Mouse (Mus musculus) spleen, postnatal 14 days (tissue): ENCODE data around the gene Dennd6b.

Experiments used
- DNase-seq, 2 experiments: peaks; one replicate each; pipeline ENCODE4 v3.0.0; 2021 to 2022; ENCODE audit warnings: low spot score in 2 of 2

Dennd6b gene

DNA sequence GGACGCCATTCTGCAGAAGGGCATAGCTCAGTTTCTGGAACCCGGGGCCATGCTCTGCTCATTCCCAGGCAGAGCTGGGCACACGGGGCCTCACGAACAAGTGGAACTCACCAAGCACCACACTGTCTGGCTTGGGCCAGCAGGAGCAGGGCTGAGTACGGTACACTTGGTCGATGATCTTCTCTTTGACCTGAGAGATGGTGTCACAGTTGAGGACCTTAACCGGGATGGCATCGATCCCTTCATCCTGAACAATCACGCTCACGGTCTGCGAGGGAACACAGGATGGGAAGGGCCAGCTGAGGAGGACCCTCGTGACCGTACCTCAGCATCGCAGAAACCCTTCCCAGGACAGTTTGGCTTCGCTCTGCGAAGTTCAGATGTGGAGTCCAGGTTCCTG, 37.8 kb downstream of the Dennd6b start:
- no peak for DNase-seq

DNA sequence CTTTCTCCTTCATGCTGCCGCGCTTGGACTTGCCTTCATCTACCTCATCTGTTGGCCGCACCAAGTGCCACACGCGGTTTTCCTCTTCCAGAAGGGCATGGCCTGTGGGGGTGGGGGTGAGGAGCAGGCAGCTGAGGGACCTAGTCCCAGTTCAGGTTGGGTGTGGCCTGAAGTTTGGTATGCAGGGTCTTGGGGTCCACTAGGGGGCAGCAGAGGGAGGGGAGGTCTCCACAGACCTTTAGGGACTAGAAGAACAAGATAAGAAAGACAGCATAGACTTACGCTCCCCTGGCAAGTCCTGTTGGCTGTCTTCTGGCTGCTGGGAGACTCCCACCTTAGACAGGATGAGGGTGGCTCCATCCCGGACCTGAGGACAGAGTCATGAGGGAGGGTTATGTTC, 38.3 kb downstream of the Dennd6b start:
- peak; percentile 49 to 70 for DNase-seq

DNA sequence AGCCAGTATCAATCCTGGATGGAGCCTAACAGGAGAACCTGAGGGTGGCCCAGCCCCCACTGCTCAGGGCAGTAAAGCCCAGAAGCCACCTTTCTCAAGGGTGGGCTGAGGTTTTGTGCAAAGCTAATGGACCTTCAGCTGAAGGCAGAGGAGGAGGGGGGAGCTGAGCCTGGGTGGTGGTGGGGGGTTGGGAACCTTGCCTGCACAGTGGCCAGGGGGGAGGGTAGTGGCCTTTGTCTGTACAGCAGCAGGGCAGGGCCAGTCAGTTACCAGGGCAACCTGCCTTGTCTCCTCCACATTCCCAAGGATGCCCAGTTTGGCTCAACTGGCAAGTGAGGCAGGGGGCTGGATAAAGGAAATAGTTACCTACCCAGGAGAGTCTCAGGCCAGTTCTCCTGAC, 44.0 kb downstream of the Dennd6b start:
- no peak for DNase-seq

DNA sequence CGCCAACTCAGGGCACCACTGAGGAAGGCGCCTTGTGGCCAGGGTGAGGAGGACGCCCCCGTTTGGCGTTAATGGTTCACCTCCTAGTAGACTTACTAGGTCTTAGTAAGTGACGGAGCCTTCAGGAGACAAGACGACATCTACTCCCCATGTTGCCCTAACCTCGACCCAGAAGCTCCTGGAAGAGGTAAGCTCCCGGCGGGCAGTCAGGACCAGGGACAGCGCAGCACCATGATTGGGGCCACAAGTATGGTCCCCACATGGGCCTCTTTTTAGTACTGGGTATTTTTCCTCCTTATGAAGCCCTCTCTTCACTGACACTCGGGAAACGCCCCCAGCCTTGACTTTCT, 46.3 kb downstream of the Dennd6b start:
- no peak for DNase-seq

DNA sequence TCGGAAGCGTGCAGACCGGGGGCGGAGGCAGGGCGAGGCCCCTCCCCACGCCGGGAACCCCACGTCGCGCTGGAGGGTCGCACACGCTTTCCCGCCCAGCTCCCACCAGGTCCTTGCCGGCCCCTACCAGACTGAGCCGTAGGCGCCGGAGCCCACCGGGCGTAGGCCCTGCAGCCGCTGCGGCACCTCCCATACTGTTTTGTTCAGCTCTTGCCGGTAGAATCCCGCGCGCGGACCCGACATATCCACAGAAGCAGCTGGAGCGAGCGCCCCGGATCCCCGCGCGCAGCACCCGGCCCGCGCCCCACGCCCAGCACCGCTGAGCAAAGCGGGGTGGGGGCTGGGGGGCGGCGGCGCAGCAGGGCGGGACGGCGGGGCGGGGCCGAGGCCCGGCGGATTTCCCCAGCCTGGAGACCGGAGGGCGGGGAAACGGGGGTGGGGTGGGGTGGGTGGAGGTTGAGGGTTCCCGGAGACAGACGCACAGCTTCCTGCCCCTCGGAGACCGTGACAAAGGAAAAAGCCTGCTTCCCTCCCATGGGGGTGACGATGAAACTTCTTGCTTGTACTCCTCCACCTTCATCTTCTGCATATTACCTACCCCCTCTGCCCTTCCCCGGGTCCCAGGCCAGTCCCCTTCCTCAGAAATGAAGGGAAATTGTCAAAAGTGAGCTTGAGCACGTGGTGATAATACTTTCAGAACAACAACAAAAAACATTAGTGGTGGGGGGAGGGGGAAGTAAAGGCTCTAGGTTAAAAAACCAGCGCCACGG, 46.8 kb downstream of the Dennd6b start, which contains the start of gene Mapk11:
Gene Mapk11, minus strand, starts transcription at position 358 of the 770 bp plus-strand sequence.
- DNase-seq, result no peak

DNA sequence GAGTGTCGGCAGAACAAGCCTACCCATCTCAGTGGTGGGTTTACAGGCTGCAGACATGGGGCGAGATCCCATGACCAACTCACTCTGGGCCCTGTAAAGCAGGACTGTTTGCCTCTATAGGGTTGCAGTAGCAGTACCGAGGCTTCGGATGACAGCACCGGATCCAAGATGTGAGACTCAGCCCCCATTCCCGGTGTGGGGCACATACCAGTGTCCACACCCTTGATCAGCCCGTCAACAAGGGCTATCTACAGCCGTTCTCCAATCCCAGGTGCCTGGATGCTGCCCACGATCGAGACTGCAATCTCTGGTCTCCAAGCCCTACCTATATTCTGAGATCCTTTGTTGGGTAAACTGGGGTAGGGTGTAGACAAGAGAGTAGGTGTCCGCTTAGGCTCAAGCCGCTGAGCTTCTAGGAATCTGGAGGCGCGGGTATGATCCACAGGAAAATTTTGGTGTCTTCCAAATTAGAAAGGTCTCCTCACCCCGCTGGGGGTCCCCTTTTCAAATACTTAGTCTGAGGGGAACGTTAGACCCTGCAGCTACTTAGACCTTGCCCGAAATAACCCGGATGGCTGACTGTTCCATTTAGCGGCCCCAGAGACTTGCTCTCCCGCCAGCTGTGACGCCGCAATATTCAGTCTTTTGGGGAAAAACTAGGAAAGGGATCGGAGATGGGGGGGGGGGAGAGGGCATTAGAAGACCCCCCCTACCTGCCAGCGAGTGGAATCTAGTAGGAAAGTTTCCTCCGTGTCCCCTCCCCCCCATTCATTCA, 47.6 kb downstream of the Dennd6b start:
- DNase-seq, result no peak

DNA sequence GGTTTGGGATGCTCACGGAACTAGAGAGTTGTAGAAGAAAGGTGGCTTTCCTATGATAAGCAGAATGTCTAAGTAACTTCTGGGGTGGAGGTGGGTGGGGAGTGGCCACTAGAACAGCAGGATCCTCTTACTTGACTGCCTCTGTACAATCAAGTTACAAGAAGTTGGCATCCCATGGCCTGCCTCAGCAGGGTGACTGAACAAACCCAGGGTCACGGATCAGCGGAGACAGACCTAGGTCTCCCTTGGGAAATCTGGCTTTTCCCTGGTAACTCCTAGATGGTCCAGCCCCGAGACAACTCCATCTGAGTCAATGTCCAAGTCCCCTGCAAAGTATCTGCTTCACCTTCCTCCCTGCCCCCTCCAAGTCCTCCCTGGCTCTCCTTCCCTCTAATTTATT, 48.4 kb downstream of the Dennd6b start:
- no peak for DNase-seq

DNA sequence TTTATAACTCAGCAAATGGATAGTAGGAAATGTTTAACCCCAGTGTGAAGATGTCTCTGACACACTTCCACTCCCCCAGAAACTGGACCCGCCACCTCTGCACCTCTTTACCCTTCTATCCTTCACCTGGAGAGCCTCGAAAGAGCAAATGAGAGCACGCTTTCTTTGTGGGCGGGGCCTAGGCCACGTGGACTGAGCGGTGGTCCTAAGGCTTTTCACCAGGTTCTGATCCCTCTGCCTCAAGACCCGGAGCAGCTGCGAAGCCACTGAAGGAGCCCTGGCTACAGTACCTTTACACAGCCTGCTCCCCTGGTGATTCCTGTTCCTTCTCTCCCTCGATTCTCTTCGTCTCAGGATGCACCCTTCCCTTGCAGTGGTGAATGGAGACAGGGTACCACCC, 48.8 kb downstream of the Dennd6b start:
- no peak for DNase-seq

DNA sequence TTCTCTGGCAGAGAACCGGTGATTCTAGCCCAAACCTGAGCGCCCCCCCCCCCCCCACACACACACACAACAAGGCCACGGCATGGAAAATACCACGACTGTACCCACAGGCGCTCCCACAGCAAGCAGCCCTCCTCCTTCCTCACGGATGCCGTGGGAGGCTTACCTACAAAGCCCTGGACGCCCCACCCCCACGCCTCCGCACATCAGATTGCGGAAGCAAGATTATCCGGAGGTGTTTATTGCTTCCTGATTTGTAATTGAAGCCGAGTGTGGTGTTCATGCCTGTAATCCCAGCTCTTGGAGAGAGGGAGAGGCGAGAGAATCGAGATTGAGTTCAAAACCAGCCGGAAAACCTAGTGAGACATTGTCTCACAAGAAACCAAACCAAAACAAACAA, 49.3 kb downstream of the Dennd6b start:
- DNase-seq, result no peak

DNA sequence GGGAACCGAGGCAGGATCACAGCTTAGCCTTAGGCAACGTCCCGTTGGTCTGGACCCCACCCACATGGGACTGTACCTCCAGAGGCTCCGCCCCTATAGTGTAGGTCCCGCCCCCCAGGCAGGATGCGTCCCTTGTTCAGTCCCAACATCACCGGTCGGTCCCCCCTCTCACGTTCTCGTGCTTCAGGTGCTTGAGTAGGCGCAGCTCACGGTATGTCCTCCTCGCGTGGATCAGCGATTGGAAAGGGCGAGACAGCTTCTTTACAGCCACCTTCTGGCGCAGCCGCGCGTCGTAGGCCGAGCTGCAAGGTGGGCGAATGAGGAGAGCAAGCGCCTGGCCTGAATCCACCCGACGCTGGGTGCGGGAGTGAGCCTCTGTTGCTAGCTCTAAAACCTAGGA, 49.8 kb downstream of the Dennd6b start:
- peak in 1 of 2 experiments; percentile 44 for DNase-seq

DNA sequence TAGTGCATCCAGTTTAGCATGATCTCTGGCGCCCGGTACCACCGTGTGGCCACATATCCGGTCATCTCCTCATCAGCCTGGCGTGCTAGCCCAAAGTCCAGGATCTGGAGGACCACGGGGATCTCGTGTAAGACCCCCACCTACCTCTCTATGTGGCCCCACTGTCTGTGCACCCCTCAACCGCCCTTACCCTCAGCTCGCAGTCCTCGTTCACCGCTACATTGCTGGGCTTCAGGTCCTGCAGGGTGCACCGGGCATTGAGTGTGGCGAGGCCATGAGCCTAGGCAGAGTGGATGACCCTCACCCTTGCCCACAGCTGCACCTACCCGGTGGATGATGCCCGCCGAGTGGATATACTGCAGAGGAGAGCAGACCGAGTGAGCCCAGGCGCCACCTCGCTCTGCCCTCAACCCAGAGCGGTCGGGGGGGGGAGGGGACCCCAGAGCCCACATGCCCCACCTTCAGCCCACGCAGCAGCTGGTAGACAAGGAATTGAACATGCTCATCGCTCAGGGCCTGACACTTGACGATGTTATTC, 50.4 kb downstream of the Dennd6b start:
- no peak for DNase-seq

DNA sequence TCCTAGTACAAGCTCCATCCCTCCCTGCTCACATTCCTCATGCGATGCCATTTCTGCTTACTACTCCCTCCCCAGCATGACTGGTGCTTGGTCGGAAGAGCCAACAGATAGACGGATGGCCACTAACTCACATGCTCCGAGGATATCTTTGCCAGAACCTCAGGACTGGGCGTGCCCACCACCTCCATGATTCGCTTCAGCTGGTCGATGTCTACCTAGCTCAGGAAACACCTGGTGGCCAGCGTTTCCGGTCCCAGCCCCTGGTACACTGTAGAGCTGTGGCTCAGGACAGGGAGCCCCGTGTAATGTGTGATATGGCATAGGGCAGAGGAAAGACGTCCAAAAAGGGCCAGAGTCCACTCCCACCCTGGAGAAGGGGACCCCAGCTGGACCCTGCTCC, 51.3 kb downstream of the Dennd6b start:
- DNase-seq, result no peak

DNA sequence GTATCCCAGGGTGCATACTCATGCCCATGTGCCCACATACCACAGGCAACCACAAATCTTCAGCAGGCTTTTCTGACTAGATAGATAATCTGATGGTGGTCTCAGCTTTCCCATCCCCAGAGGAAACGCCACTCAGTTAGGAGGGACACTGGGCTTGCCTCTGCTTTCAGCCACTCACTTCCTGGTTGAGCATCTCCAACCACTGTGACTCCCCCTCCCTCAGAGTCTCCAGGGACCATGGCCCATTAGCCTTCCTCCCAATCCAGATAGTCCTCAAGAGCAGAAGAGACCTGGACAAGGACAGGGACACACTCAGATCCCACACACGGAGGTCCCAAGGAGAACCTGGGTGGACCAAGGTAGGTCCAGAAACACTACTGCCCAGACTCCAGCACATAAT, 53.2 kb downstream of the Dennd6b start:
- DNase-seq, result no peak

DNA sequence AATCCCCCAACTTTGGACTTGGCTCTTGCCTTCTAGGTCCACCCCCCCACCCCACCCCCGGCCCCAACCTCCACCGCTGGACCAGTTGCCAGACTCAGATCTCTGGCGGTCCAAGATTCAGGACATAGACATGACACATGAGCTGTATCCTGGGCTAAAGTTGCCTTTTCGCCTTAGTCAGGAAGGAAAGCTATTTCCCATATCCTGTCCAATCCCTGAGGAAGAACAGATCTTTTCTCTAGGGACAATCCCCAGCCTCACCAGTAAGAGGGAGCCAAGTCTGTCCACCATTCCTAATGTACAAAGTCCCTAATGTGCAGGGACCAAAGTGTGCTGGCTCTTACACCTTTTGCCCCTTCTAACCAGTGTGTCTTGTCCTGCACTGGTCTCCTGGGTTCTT, 54.4 kb downstream of the Dennd6b start:
- DNase-seq, result no peak

DNA sequence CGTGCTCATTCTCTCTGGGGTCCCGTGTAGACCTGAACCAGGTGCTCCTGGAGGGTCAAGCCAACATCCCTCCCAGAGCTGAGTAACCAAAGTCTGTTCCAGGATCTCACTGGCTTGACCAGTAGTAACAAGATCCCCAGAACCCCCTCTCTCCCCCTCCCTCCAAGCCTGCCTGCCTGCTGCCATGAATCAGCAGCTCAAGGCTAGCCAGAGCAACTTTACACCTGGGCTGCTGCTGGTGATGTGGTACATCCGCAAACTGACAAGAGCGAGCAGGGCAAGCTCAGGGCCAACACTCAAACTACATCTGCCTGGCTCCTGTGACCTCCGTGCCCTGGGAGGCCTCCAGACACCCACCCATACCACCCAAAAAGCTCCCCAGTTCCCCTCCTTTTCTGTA, 54.9 kb downstream of the Dennd6b start:
- DNase-seq, result no peak

DNA sequence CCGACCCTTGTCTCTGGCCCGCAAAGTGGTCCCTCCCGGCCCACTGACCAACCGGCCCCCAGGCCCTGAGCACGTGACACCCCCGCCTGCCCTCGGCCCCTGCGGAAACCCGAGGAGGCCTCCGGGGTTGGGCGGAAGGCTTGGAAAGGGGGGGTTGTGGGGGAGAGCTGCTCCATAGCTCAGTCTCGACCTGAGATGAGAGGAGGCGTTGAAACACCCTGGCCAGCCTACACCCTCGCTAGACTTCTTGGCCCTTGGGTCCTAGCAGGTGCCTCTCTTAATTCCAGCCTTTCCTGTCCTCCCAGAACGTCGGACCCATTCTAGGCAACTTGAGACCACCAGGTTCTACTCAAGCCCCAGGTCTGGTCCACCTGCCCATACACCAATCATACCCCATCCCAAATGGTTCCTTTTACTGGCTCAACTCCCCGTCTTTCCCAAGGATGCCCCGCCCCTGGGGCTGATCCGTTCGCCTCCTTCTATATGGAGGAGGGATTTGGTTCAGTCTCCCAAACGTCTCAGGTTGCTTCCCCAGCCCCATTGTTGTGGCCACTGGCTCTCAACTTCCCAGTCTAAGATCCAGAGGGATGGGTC, 55.5 kb downstream of the Dennd6b start, which contains the start of gene Mapk12:
Gene Mapk12, minus strand, starts transcription at position 45 of the 594 bp plus-strand sequence.
- no peak for DNase-seq

DNA sequence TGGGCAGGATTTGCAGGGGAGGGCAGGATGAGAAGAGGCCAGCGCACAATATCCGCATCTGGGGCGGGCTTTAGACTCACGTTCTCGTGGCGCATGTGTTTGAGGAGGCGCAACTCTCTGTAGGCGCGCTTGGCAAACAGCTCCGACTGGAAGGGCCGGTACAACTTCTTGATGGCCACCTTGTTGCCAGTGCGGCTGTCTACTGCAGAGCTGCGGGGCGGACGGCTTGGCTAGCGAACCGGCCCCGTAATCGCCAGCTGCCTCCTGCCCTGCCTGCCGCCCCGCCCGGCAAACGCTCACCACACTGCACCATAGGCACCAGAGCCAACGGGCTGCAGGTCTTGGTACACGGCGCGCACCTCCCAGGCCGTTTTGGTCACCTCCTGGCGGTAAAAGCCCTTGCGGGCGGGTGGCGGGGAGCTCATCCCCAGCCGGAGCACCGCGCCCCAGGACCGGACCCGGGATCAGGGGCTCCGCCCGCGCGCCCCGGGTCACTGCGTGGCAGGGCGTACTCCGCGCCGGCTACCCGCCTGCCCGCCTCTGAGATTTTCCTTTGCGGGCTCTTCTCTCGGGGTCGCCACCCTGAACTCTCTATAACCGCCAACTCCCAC, 56.1 kb downstream of the Dennd6b start:
- no peak for DNase-seq

DNA sequence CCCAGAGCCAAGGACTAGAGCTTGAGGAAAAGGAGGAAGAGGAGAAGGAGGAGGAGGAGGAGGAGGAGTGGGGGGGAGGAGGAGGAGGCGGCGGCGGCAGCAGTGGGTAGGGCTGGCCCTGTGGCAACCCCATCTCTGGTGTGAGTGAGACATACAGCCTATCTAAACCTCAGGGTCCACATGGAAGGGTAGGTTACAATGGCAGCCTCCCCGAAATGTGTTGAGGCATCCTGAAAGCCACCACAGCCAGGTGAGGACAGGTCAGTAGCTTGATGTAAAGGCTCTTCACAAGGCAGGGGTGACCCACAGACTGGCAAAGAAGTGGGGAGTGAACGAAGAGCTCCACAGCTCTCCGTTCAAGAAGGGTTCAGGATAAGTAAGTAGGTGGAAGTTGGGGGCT, 57.8 kb downstream of the Dennd6b start:
- no peak for DNase-seq

DNA sequence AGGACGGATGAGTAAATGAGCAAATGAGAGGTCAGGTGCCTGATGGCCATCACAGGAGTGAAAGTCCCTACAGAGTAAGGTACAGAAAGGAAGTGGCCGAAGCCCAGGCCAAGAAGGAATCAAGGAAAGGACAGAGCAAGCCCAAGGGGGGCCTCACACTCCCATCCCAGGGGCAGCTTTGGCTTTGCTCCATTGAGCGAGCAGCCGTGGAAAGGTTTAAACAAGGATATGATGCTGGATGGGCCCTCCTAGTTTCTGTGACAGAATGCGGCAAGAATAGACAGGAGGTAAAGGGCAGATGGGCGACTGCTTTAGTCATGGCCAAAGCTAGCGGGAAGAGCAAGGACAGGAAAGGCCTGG, 58.3 kb downstream of the Dennd6b start:
- DNase-seq, result no peak

DNA sequence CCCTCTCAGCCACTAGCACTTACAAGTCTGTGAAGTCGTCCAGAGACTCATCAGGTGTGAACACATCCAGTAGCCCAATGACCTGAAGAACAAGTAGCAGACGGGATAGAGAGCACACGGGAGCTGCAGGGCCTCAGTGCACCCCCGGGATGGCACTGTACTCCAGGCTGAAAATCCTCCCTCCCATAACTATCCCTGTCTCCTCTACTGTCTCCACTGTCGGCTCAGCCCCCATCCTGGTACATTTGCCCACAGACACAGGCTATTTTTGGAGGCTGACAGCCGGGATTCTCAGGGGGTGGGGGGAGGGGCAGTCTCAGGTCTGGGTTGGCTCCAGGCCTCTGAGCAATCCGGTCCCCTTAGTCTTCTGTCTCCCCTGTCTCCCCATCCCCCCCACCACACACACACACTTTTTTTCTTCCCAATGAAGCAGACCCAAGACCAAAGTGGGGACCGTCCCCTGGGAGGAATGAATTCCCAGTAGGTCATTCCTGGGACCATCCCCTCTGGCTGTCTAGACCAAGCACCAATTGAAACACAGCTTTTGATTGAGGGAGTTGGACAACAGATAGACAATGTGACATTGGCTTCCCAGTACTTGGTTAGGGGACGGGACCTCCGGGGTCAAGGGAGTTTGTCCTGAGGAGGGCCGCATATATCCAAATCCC, 58.8 kb downstream of the Dennd6b start:
- DNase-seq, result no peak

DNA sequence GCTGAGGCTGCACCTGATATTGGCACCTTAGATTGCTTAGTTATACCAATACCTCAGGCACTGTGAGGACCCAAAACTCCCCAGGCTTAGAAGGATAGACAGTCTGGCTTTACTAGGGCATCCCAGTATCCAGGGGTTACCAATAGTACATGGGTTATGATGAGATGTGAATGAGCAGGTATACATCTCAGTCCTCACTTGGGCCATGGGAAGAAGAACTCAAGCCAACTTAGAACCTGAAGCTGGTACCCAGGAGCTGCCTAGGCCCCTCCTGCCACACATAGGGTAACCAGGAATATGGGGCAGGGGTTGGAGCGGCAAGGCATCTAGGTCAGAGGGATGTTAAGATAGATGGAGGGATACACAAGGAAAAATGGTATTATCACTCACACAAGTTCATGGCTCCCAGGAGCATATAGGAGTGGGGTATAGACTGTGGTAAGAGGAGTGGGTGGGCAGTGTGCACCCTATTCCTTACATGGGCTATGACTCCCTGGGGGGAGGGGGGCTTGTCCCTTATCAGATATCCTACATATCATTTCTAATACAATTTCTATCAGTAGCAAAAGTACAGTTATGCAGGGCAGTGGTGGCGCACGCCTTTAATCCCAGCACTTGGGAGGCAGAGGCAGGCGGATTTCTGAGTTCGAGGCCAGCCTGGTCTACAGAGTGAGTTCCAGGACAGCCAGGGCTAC, 59.7 kb downstream of the Dennd6b start:
- DNase-seq, result no peak
